Mouse (Mus musculus): ENCODE data around the gene Phospho1.

Gene Phospho1

DNA sequence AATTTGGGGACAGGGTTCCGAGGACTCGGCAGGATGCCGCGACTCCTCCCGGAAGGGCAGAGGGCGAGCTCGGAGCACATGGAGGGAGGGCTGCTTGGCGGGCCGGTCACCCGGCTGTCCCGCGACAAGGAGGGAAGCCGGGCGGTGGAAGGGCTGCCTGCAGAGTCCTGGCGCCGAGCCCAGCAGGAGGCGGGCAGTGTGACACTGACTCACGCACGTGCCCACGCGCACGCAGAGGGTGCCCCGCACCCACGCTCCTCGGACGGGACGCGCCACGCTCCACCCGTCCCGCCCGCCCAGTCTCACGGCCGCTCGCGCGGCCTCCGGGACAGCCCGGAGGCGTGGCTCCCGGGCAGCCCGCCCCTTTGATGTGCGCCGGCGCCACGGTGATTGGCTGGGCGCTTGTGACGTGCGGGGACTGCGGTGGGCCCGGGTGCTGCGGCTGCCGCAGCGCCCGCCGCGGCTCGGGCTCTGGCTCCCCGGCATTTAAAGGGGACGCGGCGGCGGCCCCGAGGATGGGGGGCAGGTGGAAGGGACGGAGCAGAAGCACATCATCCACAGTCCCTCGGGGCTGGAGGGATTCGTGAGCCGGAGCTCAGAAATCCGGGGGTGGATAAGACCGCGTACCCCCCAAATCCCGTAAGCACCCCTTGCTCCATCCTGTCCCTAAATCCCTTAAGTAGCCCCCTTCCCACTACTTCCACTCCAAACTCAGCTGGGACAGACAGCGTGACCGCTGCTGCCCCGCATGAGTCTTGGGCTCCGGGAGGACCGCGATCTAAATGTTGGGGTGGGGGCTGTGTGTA, at the start of gene Phospho1:
Gene Phospho1 (plus strand): TSS at position 429 of the 806 bp plus-strand sequence.
- peak; percentile 92 for DNase-seq

GRCm38 (mm10) chr11:95777323-95778297, 46.7 kb upstream of the Phospho1 start:
- no peak for DNase-seq

DNA sequence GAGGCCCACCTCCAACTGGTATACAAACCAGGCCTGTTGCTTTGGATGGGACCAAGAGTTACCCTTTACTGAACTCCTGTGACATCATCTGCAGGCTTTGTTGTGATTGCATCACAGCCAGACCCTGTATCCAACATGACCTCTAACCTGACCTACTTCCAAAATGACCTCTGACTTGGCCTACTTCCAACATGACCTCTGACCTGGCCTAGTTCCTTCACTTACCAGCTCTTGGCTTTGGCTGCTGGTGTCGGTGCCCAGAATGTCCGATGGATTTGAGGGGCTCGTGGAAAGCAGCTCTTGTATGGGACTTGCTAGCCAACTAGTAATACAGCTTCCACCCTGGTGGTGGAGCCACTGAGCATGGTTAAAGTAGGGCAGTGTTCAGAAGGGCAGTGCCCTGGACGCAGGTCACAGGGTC, 45.5 kb upstream of the Phospho1 start:
- DNase-seq = no peak

DNA sequence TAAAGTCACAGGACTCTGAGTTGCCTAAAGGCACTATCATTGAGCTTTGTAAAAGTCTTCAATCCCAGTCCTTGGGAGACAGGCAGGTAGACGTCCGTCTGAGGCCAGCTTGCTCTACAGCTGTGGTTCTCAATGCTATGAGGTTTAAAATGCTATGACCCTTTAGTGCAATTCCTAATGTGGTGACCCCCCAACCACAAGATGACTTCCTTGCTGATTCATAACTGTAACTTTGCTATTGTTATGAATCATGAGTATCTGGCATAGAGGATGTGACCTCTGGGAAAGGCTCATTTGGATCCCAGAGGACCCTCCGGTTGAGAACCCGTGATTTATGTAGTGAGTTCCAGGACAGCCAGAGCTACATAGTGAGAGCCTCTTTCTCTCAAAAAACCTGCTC, 44.9 kb upstream of the Phospho1 start:
- no peak for DNase-seq

DNA sequence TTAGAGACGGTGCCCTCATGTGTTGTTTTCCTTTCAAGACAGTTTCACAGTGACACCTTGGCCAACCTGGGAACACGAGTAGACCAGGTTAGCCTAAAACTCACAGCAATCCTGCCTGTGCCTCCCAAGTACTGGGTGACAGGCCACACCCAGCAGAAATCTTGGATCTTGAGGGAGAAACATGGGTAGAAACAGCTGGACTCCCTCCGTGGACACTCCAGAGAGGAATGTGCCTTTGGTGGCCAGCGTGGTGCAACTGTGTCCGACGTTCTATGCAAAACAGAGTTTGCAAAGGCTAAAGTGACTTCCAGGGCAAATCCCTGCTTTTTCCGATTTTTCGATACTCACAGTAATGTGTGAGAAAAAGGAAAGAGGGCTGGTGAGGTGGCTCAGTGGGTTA, 43.8 kb upstream of the Phospho1 start:
- DNase-seq = no peak

GRCm38 (mm10) chr11:95781557-95781956, 42.7 kb upstream of the Phospho1 start:
- no peak for DNase-seq

GRCm38 (mm10) chr11:95783457-95783856, 40.8 kb upstream of the Phospho1 start:
- no peak for DNase-seq

- no peak for DNase-seq
Observed at GRCm38 (mm10) chr11:95783958-95784357, 40.3 kb upstream of the Phospho1 start.

GRCm38 (mm10) chr11:95785675-95786074, 38.6 kb upstream of the Phospho1 start:
- DNase-seq = no peak

GRCm38 (mm10) chr11:95786511-95786910, 37.8 kb upstream of the Phospho1 start:
- DNase-seq = no peak

DNA sequence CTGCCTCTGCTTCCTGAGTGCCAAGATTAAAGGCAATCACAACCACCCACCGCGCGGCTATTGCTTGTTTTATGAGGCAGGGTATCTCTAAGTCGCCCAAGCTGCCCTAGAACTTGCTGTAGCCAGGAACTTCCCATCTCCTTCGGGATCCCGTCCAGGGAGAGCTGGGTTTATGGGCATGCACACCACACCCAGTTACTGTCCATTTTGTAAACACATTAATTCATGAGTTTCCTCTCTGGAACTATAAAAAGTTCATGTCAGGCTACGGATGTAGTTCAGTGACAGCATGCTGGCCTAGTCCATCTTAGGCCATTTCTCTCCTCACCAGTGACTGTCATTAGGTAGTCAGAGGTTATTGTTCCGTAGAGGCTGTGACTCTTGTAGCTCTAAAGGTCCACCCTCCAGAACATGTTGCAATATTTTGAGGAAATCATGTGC, 34.8 kb upstream of the Phospho1 start:
- DNase-seq = no peak

- peak; percentile 73 for DNase-seq
Observed at GRCm38 (mm10) chr11:95791787-95792186, 32.5 kb upstream of the Phospho1 start.

DNA sequence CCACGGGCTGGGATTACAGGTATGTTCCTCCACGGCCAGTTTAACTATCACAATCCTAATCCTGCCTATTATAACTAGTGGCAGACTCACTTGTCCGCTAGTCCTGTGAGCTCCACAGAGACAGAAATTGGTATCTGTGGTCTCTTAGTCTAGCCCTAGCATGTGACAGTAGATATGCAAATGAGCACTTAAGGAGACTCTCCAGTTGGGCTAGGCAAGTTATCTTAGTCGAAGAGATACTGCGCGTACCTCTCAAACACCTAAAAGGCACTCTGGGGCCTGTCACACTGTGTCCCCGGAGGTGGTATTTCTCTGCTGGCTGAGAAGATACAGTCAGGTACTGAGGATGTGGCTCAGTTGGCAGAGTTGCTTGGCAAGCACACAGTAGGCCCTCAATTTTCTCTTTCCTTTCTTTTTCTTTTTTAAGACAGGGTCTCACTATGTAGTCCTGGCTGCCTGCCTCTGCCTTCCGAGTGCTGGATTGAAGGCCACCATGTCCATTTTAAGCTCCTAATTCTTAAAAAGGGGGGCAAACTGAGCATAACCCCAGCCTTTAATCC, 31.3 kb upstream of the Phospho1 start:
- no peak for DNase-seq

GRCm38 (mm10) chr11:95794201-95794600, 30.1 kb upstream of the Phospho1 start:
- DNase-seq = no peak

GRCm38 (mm10) chr11:95795582-95795981, 28.7 kb upstream of the Phospho1 start:
- DNase-seq = no peak

DNA sequence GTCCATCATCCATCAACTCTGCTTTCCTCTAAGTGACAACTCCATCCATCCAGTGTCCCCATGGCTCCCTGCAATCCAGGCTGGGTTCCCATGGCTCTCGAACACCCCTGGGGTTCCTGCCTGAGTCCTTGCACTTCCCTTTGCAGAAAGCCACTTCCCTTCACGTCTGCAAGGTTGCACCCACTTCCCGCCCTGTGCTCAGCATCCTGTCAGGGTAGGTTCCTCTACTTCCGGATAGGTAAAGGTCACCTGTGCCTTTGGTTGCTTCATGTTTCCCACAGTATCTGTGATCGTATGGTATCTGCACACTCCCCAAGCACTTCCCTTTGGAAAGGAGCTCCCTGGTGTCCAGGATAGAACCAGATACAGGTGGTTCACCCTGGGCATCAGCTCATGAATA, 19.3 kb upstream of the Phospho1 start:
- no peak for DNase-seq

DNA sequence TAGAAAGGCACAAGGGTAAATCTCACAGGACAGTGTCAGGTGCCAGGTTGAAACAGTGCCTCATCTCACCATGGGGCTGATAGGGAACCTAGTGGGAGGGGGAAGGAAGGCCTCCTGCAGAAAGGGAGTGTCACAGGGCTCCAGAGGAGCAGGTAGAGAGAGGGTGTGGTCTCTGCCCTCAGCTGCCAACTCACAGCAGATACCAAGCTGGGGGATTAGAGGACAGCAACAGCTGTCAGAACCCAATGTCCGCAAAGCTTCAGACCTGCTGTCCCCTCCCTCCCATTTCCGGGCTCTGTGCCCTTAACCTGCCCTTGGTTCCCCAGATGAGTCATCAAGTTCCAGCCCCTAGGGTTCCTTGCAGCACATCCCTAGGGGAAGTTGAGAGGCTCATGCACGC, 18.8 kb upstream of the Phospho1 start:
- DNase-seq = no peak

- DNase-seq = no peak
Observed at GRCm38 (mm10) chr11:95807884-95808283, 16.4 kb upstream of the Phospho1 start.

DNA sequence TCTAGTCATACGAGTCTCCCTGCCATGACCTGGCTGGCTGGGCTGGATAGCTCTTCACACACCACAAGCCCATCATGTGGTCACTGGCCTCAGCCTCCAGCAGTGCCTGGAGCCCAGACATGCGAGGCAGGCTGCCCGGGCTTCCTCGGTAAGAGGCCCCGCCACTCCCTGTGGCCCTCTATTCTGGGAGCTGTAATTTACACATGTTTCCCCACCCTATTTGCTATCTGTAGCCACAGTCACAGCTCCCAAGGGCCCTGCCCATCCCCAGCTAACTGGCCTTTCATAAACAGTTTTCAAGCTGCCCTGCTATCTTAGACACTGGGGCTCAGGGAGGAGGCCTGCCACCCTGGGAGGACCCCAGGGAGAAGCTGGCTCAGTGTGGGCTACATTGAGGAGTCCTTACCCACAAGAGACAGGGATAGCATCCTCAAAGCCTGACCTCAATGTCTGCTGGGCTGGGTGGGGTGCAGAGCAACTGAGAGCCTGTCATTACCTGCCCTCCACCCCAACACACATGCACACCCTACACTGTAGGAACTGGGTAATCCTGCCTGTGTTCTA, 15.8 kb upstream of the Phospho1 start:
- no peak for DNase-seq

GRCm38 (mm10) chr11:95809603-95810002, 14.7 kb upstream of the Phospho1 start:
- no peak for DNase-seq

GRCm38 (mm10) chr11:95810828-95811227, 13.5 kb upstream of the Phospho1 start:
- DNase-seq = no peak

DNA sequence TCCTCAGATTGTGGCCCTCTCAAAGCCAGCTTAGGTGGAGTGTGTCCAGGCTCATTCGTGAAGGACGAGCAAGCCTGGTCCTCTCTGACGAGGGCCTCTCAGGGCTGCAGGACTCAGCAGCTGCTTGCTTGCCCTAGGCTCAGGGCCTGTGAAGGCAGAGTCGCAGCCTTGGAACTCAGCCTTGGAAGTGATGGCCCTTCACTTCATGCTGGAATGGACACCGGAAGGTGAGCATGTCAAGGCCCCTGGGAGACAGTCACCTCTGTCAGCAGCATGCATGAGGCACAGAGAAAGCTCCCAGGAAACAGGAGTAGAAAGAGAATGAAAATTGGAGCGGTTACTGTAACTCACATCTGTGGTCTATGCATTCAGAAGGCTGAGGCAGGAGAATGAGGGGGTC, 12.6 kb upstream of the Phospho1 start:
- no peak for DNase-seq

DNA sequence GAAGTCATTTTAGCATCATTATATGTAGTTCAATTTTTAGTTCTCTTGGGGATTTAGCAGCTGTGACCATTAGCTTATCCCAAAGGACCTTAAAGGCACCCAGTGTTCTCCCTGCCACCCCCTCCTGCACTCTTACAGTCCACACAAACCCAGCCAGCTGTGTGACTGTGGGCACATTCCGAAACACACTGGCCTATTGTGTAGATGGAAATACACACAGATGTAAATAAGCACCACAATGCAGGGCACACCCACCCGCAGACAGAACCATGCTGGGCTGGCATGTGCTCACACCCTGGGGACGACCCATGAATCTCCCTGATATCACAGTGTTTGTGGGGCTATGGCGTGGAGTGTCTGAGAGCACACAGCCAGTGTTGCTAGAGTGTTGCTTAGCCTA, 12.1 kb upstream of the Phospho1 start:
- no peak for DNase-seq

All from right cerebral cortex, adult 18-20 months (tissue).